Mouse (Mus musculus) hindbrain, embryonic 16.5 days (tissue): ENCODE measurements around the gene Klhl6. TPM values are rescaled to one million over a fixed set of nuclear protein-coding genes. Genes with fewer than 3 reads are reported as not detected.
"Not testable (repeated sequence)": the region's sequence is repeated elsewhere in the genome, so short reads cannot be mapped to it uniquely, and the experiment has no call there.

Experiments
- ATAC-seq: fragments of 200-750 bp; cut with Nextera tagmentation; 2 replicates; pipeline ENCODE4 v1.8.0; 2017; ENCODE audit warnings: moderate TSS enrichment, moderate library complexity
- H3K27ac ChIP-seq: fragments of 300-500 bp; sonication (generic); 2 replicates; pipeline ENCODE4 v1.5.1; 2014; ENCODE audit warnings: low read depth, mild to moderate bottlenecking, control low read depth, low read length, moderate library complexity
- H3K27me3 ChIP-seq: fragments of 300-500 bp; sonication (generic); replicated peaks from 2 replicates; pipeline ENCODE4 v1.6.1; 2014; ENCODE audit warnings: low read length; ENCODE audit not compliant: control insufficient read depth, insufficient read depth
- H3K36me3 ChIP-seq: fragments of 300-500 bp; sonication (generic); 2 replicates; pipeline ENCODE4 v1.6.1; 2014; ENCODE audit warnings: mild to moderate bottlenecking, low read length, moderate library complexity, mixed read lengths; ENCODE audit not compliant: control insufficient read depth, insufficient read depth
- H3K4me1 ChIP-seq: fragments of 300-500 bp; sonication (generic); 2 replicates; pipeline ENCODE4 v1.6.1; 2014; ENCODE audit warnings: low read depth, low read length; ENCODE audit not compliant: control insufficient read depth, insufficient read depth
- H3K4me2 ChIP-seq: fragments of 300-500 bp; sonication (generic); 2 replicates; pipeline ENCODE4 v1.6.1; 2014; ENCODE audit warnings: mild to moderate bottlenecking, low read length, control low read depth, moderate library complexity
- H3K4me3 ChIP-seq: fragments of 300-500 bp; sonication (generic); 2 replicates; pipeline ENCODE4 v1.5.1; 2014; ENCODE audit warnings: mild to moderate bottlenecking, low read length, control low read depth, moderate library complexity
- H3K9ac ChIP-seq: fragments of 300-500 bp; sonication (generic); 2 replicates; pipeline ENCODE4 v1.6.1; 2014; ENCODE audit warnings: low read depth, mild to moderate bottlenecking, control low read depth, low read length, moderate library complexity
- H3K9me3 ChIP-seq: fragments of 300-500 bp; sonication (generic); 2 replicates; pipeline ENCODE4 v1.6.1; 2014; ENCODE audit warnings: mild to moderate bottlenecking, low read length, moderate library complexity; ENCODE audit not compliant: control insufficient read depth
- WGBS: fragments of 180-500 bp; shearing (Covaris S2); extraction: QIAGEN DNeasy Blood & Tissue Kit; methylation state at CpG from one replicate; pipeline ENCODE4 v1.1.7; 2014; 5-methylcytosine and 5-hydroxymethylcytosine counted together
- polyA plus RNA-seq: library from polyadenylated mRNA; unstranded; fragments of >200 nt; fragmentation: Nextera tagmentation; extraction: Ambion mirVana; gene quantifications from 2 replicates; pipeline ENCODE4 v1.2.1, GENCODE M21; 2015

Gene Klhl6
- 4.0 and 4.7 TPM in 2 replicates for polyA plus RNA-seq

GRCm38 (mm10) chr16:19982537-19983257, at the start of gene Klhl6:
Gene Klhl6, minus strand, starts transcription at chr16:19983037.
- Histone ChIP-seq H3K27me3 (no peaks in the 10 kb centered on the region), H3K27ac (no peak within 1 kb of the TSS), H3K9me3 (no peaks in the 10 kb centered on the region), H3K4me1 (no peaks in the 10 kb centered on the region), H3K4me2 (no peak within 1 kb of the TSS), H3K9ac (no peak within 1 kb of the TSS), H3K4me3 (peak within 1 kb of the TSS; percentile 6; the same call in 1 of the 2 replicates), H3K36me3 (no peaks in the 10 kb centered on the region)
- 68% methylated on average over 14 of the region's 14 CpGs for WGBS
- ATAC-seq, result no peak

- not testable (repeated sequence) for ATAC-seq, H3K4me1 ChIP-seq, H3K9me3 ChIP-seq, H3K27me3 ChIP-seq, H3K4me3 ChIP-seq, H3K27ac ChIP-seq, H3K36me3 ChIP-seq, H3K9ac ChIP-seq, H3K4me2 ChIP-seq
- WGBS, result 100% methylated on average over 1 of the region's 4 CpGs
Measured at GRCm38 (mm10) chr16:20027241-20027640, 44.4 kb upstream of the Klhl6 start.

- no peaks in the 10 kb centered on the region for H3K27me3 ChIP-seq
- H3K9me3 ChIP-seq, result no peaks in the 10 kb centered on the region
- 88% methylated on average over 1 of the region's 1 CpGs for WGBS
- H3K4me2 ChIP-seq, result no peak overlapping the region
- H3K9ac ChIP-seq, result no peak overlapping the region
- H3K36me3 ChIP-seq, result no peaks in the 10 kb centered on the region
- H3K27ac ChIP-seq, result no peak overlapping the region
- ATAC-seq, result no peak
- H3K4me1 ChIP-seq, result no peaks in the 10 kb centered on the region
- H3K4me3 ChIP-seq, result no peak overlapping the region
Measured at GRCm38 (mm10) chr16:20022821-20023220, 40.0 kb upstream of the Klhl6 start.

GRCm38 (mm10) chr16:20021848-20022247, 39.0 kb upstream of the Klhl6 start:
- no peak overlapping the region for H3K9ac ChIP-seq
- H3K9me3 ChIP-seq, result no peaks in the 10 kb centered on the region
- H3K4me3 ChIP-seq, result no peak overlapping the region
- no peak overlapping the region for H3K27ac ChIP-seq
- H3K4me1 ChIP-seq, result no peaks in the 10 kb centered on the region
- H3K27me3 ChIP-seq, result no peaks in the 10 kb centered on the region
- H3K4me2 ChIP-seq, result no peak overlapping the region
- ATAC-seq, result no peak
- 88% methylated on average over 2 of the region's 2 CpGs for WGBS
- H3K36me3 ChIP-seq, result no peaks in the 10 kb centered on the region

GRCm38 (mm10) chr16:20012647-20013046, 29.8 kb upstream of the Klhl6 start:
- no peaks in the 10 kb centered on the region for H3K27me3 ChIP-seq

GRCm38 (mm10) chr16:20006066-20006465, 23.2 kb upstream of the Klhl6 start:
- ATAC-seq, result no peak
- H3K4me1 ChIP-seq, result no peaks in the 10 kb centered on the region
- H3K27me3 ChIP-seq, result no peaks in the 10 kb centered on the region
- no peak overlapping the region for H3K9ac ChIP-seq
- no peaks in the 10 kb centered on the region for H3K36me3 ChIP-seq
- no peak overlapping the region for H3K4me3 ChIP-seq
- H3K9me3 ChIP-seq, result no peaks in the 10 kb centered on the region
- no peak overlapping the region for H3K4me2 ChIP-seq
- no peak overlapping the region for H3K27ac ChIP-seq
- 82% methylated on average over 1 of the region's 1 CpGs for WGBS

More at GRCm38 (mm10) chr16:20012647-20013046, 29.8 kb upstream of the Klhl6 start:
- Histone ChIP-seq H3K9me3 (no peaks in the 10 kb centered on the region), H3K4me3 (no peak overlapping the region), H3K4me1 (no peaks in the 10 kb centered on the region), H3K36me3 (no peaks in the 10 kb centered on the region), H3K4me2 (no peak overlapping the region), H3K9ac (no peak overlapping the region), H3K27ac (no peak overlapping the region)
- ATAC-seq, result no peak

- WGBS, result 94% methylated on average over 8 of the region's 8 CpGs
- not testable (repeated sequence) for H3K27ac ChIP-seq, H3K4me3 ChIP-seq, H3K36me3 ChIP-seq, H3K4me2 ChIP-seq, H3K27me3 ChIP-seq, ATAC-seq, H3K9me3 ChIP-seq, H3K4me1 ChIP-seq, H3K9ac ChIP-seq
Measured at GRCm38 (mm10) chr16:20000286-20000685, 17.4 kb upstream of the Klhl6 start.

GRCm38 (mm10) chr16:19997616-19998015, 14.8 kb upstream of the Klhl6 start:
- no peak overlapping the region for H3K4me2 ChIP-seq
- H3K4me3 ChIP-seq, result no peak overlapping the region
- WGBS, result 79% methylated on average over 7 of the region's 7 CpGs
- no peak overlapping the region for H3K9ac ChIP-seq
- H3K36me3 ChIP-seq, result no peaks in the 10 kb centered on the region
- H3K9me3 ChIP-seq, result no peaks in the 10 kb centered on the region
- H3K27ac ChIP-seq, result no peak overlapping the region
- H3K4me1 ChIP-seq, result no peaks in the 10 kb centered on the region
- no peaks in the 10 kb centered on the region for H3K27me3 ChIP-seq
- no peak for ATAC-seq

GRCm38 (mm10) chr16:19996913-19997312, 14.1 kb upstream of the Klhl6 start:
- not testable (repeated sequence) for H3K4me3 ChIP-seq, H3K9ac ChIP-seq, H3K36me3 ChIP-seq, H3K9me3 ChIP-seq, H3K4me2 ChIP-seq, H3K27ac ChIP-seq, ATAC-seq, H3K27me3 ChIP-seq, H3K4me1 ChIP-seq
- WGBS, result 16% methylated on average over 6 of the region's 6 CpGs
